Mouse (Mus musculus): ENCODE measurements at regions not wholly inside any gene's neighbourhood (a gene's known extent, or its start where the extent isn't known, plus 50 kb on each side); places are given as distances from the start of the nearest gene placed in this dataset.

GRCm38 (mm10) chr4:5450417-5450816 is 657.3 kb upstream of the Impad1 start:
- Histone ChIP-seq H3K27me3 (ENCODE audit: control insufficient read depth, insufficient read depth, low read length, poor library complexity, severe bottlenecking) (no peaks in the 10 kb centered on the region), H3K36me3 (ENCODE audit: control insufficient read depth, insufficient read depth, low read length, poor library complexity, severe bottlenecking) (no peaks in the 10 kb centered on the region), H3K4me1 (ENCODE audit: control insufficient read depth, insufficient read depth, low read length) (no peaks in the 10 kb centered on the region), H3K9me3 (replicated peaks; ENCODE audit: control insufficient read depth, insufficient read depth, low read length, poor library complexity, severe bottlenecking) (no peaks in the 10 kb centered on the region), H3K9ac (ENCODE audit: low read depth, poor library complexity, severe bottlenecking) (no peak overlapping the region), H3K4me3 (ENCODE audit: low read depth, low read length) (no peak overlapping the region), H3K27ac (ENCODE audit: insufficient read depth, low read length) (no peak overlapping the region)
- TF ChIP-seq EP300 (IDR thresholded peaks at IDR 0.05; ENCODE audit: insufficient read depth, low read depth, low read length) (no peak), CTCF (IDR thresholded peaks at IDR 0.05; ENCODE audit: low read depth, low read length) (no peak), POLR2A (IDR thresholded peaks at IDR 0.05; ENCODE audit: insufficient read depth, low read length) (no peak)

GRCm38 (mm10) chr4:5441339-5442019 is 648.3 kb upstream of the Impad1 start:
- Histone ChIP-seq H3K4me3 (ENCODE audit: low read depth, low read length) (no peak overlapping the region), H3K27ac (ENCODE audit: insufficient read depth, low read length) (no peak overlapping the region), H3K4me1 (ENCODE audit: control insufficient read depth, insufficient read depth, low read length) (no peaks in the 10 kb centered on the region), H3K36me3 (ENCODE audit: control insufficient read depth, insufficient read depth, low read length, poor library complexity, severe bottlenecking) (no peaks in the 10 kb centered on the region), H3K27me3 (ENCODE audit: control insufficient read depth, insufficient read depth, low read length, poor library complexity, severe bottlenecking) (no peaks in the 10 kb centered on the region), H3K9me3 (replicated peaks; ENCODE audit: control insufficient read depth, insufficient read depth, low read length, poor library complexity, severe bottlenecking) (no peaks in the 10 kb centered on the region), H3K9ac (ENCODE audit: low read depth, poor library complexity, severe bottlenecking) (no peak overlapping the region)
- TF ChIP-seq EP300 (IDR thresholded peaks at IDR 0.05; ENCODE audit: insufficient read depth, low read depth, low read length): no peak
- TF ChIP-seq POLR2A (IDR thresholded peaks at IDR 0.05; ENCODE audit: insufficient read depth, low read length): no peak
- TF ChIP-seq CTCF (IDR thresholded peaks at IDR 0.05; ENCODE audit: low read depth, low read length): no peak

GRCm38 (mm10) chr4:5437076-5437475 is 643.9 kb upstream of the Impad1 start:
- Histone ChIP-seq H3K27ac (ENCODE audit: insufficient read depth, low read length) (no peak overlapping the region), H3K9me3 (replicated peaks; ENCODE audit: control insufficient read depth, insufficient read depth, low read length, poor library complexity, severe bottlenecking) (no peaks in the 10 kb centered on the region), H3K4me1 (ENCODE audit: control insufficient read depth, insufficient read depth, low read length) (no peaks in the 10 kb centered on the region), H3K27me3 (ENCODE audit: control insufficient read depth, insufficient read depth, low read length, poor library complexity, severe bottlenecking) (no peaks in the 10 kb centered on the region), H3K4me3 (ENCODE audit: low read depth, low read length) (no peak overlapping the region), H3K9ac (ENCODE audit: low read depth, poor library complexity, severe bottlenecking) (no peak overlapping the region), H3K36me3 (ENCODE audit: control insufficient read depth, insufficient read depth, low read length, poor library complexity, severe bottlenecking) (no peaks in the 10 kb centered on the region)
- no peak for TF ChIP-seq CTCF (IDR thresholded peaks at IDR 0.05; ENCODE audit: low read depth, low read length)
- no peak for TF ChIP-seq EP300 (IDR thresholded peaks at IDR 0.05; ENCODE audit: insufficient read depth, low read depth, low read length)
- TF ChIP-seq POLR2A (IDR thresholded peaks at IDR 0.05; ENCODE audit: insufficient read depth, low read length): no peak

Data from ES-Bruce4 (cell line).